Mouse (Mus musculus) liver, postnatal 0 days (tissue): ENCODE data around the gene Klk1b4.

Experiments
- CTCF ChIP-seq: sonication (generic); IDR thresholded peaks from 2 replicates; pipeline ENCODE4 v1.5.1; 2016; ENCODE audit warnings: antibody characterized with exemption, low read depth
- EP300 ChIP-seq: IDR thresholded peaks from 2 replicates; pipeline ENCODE4 v1.6.1; 2016; ENCODE audit warnings: antibody characterized with exemption, low read depth, mild to moderate bottlenecking

GRCm38 (mm10) chr7:44254930-44255329, 47.7 kb downstream of the Klk1b4 start:
- TF ChIP-seq EP300 (no peak), CTCF (no peak)
